Mouse (Mus musculus) C2C12 (cell line): ENCODE data around the gene Evl.

Source experiments
- CEBPB ChIP-seq: IDR thresholded peaks from one replicate; pipeline ENCODE4 v1.6.1; 2011; ENCODE audit warnings: low read depth, mild to moderate bottlenecking, control low read depth, moderate library complexity
- CTCF ChIP-seq: IDR thresholded peaks from one replicate; pipeline ENCODE4 v1.5.1; 2011; ENCODE audit not compliant: control insufficient read depth, insufficient read depth, insufficient read length
- FOSL1 ChIP-seq: IDR thresholded peaks from one replicate; pipeline ENCODE4 v1.8.0; 2011; ENCODE audit warnings: mild to moderate bottlenecking, low read length; ENCODE audit not compliant: poor library complexity, insufficient read depth, severe bottlenecking
- MAX ChIP-seq: IDR thresholded peaks from one replicate; pipeline ENCODE4 v1.6.1; 2011; ENCODE audit warnings: mild to moderate bottlenecking, control low read depth
- MYOD1 ChIP-seq: IDR thresholded peaks from one replicate; pipeline ENCODE4 v1.6.1; 2011; ENCODE audit warnings: low read depth; ENCODE audit not compliant: control insufficient read depth, insufficient read length
- MYOG ChIP-seq: IDR thresholded peaks from one replicate; pipeline ENCODE4 v1.6.1; 2011; ENCODE audit not compliant: control insufficient read depth, insufficient read length; ENCODE audit errors: extremely low read depth
- USF1 ChIP-seq: IDR thresholded peaks from one replicate; pipeline ENCODE4 v1.6.1; 2011; ENCODE audit warnings: low read depth, mild to moderate bottlenecking, control low read depth, moderate library complexity

DNA sequence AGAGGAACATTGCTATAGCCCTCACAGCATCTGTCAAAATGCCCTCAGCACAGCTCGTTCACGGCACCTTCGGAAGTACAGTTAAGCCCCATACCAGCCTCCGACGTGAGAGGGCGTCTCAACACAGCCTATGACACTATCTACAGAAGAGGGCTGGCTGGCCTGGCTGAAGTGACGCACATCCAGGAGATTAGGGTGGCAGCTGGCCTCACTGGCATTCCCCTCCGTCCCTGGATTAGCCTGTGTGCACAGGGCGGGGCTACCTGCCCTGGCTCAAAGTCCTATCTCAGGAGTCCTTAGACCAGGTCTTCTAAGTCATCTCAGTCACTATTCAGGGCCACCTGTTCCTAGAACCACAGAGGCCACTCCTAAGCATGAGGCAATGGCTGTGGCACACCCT is 134.6 kb downstream of the Evl start:
- TF ChIP-seq CTCF (no peak), USF1 (no peak), MAX (no peak), MYOG (no peak), CEBPB (no peak), MYOD1 (no peak), FOSL1 (no peak)
